Mouse (Mus musculus) large intestine, adult 2 months (tissue): Measurements from ENCODE around the gene Gpr183. TPM values are rescaled to one million over a fixed set of nuclear protein-coding genes. Genes with fewer than 3 reads are reported as not detected.

Source experiments
- DNase-seq: peaks from one replicate; pipeline ENCODE4 v3.0.0-alpha.2; 2012; ENCODE audit warnings: low read depth, low spot score
- WGBS: fragments of 180-500 bp; shearing (Covaris S2); methylation state at CpG from one replicate; pipeline ENCODE4 v1.1.7; 2018; 5-methylcytosine and 5-hydroxymethylcytosine counted together
- polyA plus RNA-seq: library from polyadenylated mRNA; depleted of rRNA; stranded (reverse); fragments of >200 nt; gene quantifications from 2 replicates; pipeline ENCODE4 v1.2.3, GENCODE M21; 2012

The Gpr183 gene
- polyA plus RNA-seq, 1 experiment = 4.8 TPM

GRCm38 (mm10) chr14:121989869-121990268, 24.9 kb upstream of the Gpr183 start:
- DNase-seq = no peak

GRCm38 (mm10) chr14:121989331-121989730, 24.3 kb upstream of the Gpr183 start:
- 83% methylated on average over 3 of the region's 3 CpGs for WGBS
- DNase-seq = no peak

More at GRCm38 (mm10) chr14:121989869-121990268, 24.9 kb upstream of the Gpr183 start:
- 89% methylated on average over 3 of the region's 3 CpGs for WGBS

GRCm38 (mm10) chr14:121987691-121988090, 22.7 kb upstream of the Gpr183 start:
- WGBS = 87% methylated on average over 4 of the region's 4 CpGs
- no peak for DNase-seq

- no peak for DNase-seq
- 79% methylated on average over 1 of the region's 1 CpGs for WGBS
These were observed 22.3 kb upstream of the Gpr183 start for GRCm38 (mm10) chr14:121987287-121987686.

- 90% methylated on average over 6 of the region's 6 CpGs for WGBS
- DNase-seq = no peak
These were observed 21.0 kb upstream of the Gpr183 start for GRCm38 (mm10) chr14:121986028-121986427.

- WGBS = 86% methylated on average over 3 of the region's 3 CpGs
- no peak for DNase-seq
These were observed 20.5 kb upstream of the Gpr183 start for GRCm38 (mm10) chr14:121985477-121985876.

- 36% methylated on average over 8 of the region's 8 CpGs for WGBS
- no peak for DNase-seq
These were observed 18.3 kb upstream of the Gpr183 start for GRCm38 (mm10) chr14:121983009-121983933.

GRCm38 (mm10) chr14:121981531-121981930, 16.5 kb upstream of the Gpr183 start:
- 47% methylated on average over 1 of the region's 1 CpGs for WGBS
- DNase-seq = no peak

GRCm38 (mm10) chr14:121973114-121973513, 8.1 kb upstream of the Gpr183 start:
- WGBS = 90% methylated on average over 10 of the region's 10 CpGs

GRCm38 (mm10) chr14:121970402-121970801, 5.4 kb upstream of the Gpr183 start:
- no peak for DNase-seq
- WGBS = 97% methylated on average over 1 of the region's 1 CpGs

More at GRCm38 (mm10) chr14:121973114-121973513, 8.1 kb upstream of the Gpr183 start:
- no peak for DNase-seq

GRCm38 (mm10) chr14:121967095-121967494, 2.1 kb upstream of the Gpr183 start:
- DNase-seq = no peak
- WGBS = 48% methylated on average over 4 of the region's 4 CpGs

- 83% methylated on average over 4 of the region's 4 CpGs for WGBS
- DNase-seq = no peak
These were observed 466 bp upstream of the Gpr183 start for GRCm38 (mm10) chr14:121965461-121965860.

- WGBS = 15% methylated on average over 4 of the region's 4 CpGs
- no peak for DNase-seq
These were observed 1.1 kb downstream of the Gpr183 start for GRCm38 (mm10) chr14:121963942-121964335.

GRCm38 (mm10) chr14:121963251-121963941, 1.6 kb downstream of the Gpr183 start:
- WGBS = 35% methylated on average over 9 of the region's 9 CpGs

GRCm38 (mm10) chr14:121962128-121962890, 2.7 kb downstream of the Gpr183 start:
- 81% methylated on average over 14 of the region's 14 CpGs for WGBS
- no peak for DNase-seq

More at GRCm38 (mm10) chr14:121963251-121963941, 1.6 kb downstream of the Gpr183 start:
- peak; percentile 69 for DNase-seq

GRCm38 (mm10) chr14:121961496-121962127, 3.4 kb downstream of the Gpr183 start:
- 82% methylated on average over 12 of the region's 12 CpGs for WGBS
- DNase-seq = no peak

GRCm38 (mm10) chr14:121960997-121961396, 4.0 kb downstream of the Gpr183 start:
- no peak for DNase-seq
- 77% methylated on average over 6 of the region's 6 CpGs for WGBS

- DNase-seq = no peak
- 77% methylated on average over 2 of the region's 2 CpGs for WGBS
These were observed 4.5 kb downstream of the Gpr183 start for GRCm38 (mm10) chr14:121960531-121960930.

- WGBS = 88% methylated on average over 4 of the region's 4 CpGs
- DNase-seq = no peak
These were observed 5.0 kb downstream of the Gpr183 start for GRCm38 (mm10) chr14:121960031-121960430.
